Mouse (Mus musculus) large intestine, adult 2 months (tissue): Measurements from ENCODE around the gene Eya3. TPM values are rescaled to one million over a fixed set of nuclear protein-coding genes. Genes with fewer than 3 reads are reported as not detected.

Experiments
- polyA plus RNA-seq: library from polyadenylated mRNA; depleted of rRNA; stranded (reverse); fragments of >200 nt; gene quantifications from 2 replicates; pipeline ENCODE4 v1.2.3, GENCODE M21; 2012; rRNA removed

The Eya3 gene
- polyA plus RNA-seq, 1 experiment, result 15.5 TPM

Other genes with a start within 250 kb of the Eya3 start
- 11.5 and 13.7 TPM in 2 replicates for gene Phactr4, start 216.5 kb upstream of the Eya3 start, polyA plus RNA-seq
- 3.5 and 3.8 TPM in 2 replicates for gene Med18, start 175.1 kb upstream of the Eya3 start, polyA plus RNA-seq
- gene Sesn2, start 128.5 kb upstream of the Eya3 start, polyA plus RNA-seq, result 6.5 and 6.8 TPM in 2 replicates
- 183 and 254 TPM in 2 replicates for gene Atpif1, start 105.3 kb upstream of the Eya3 start, polyA plus RNA-seq
- 24.4 and 25.3 TPM in 2 replicates for gene Dnajc8, start 103.4 kb upstream of the Eya3 start, polyA plus RNA-seq
- gene Ptafr, start 74.9 kb upstream of the Eya3 start, polyA plus RNA-seq, result 2.1 and 4.1 TPM in 2 replicates
- gene Xkr8, start 93.6 kb downstream of the Eya3 start, polyA plus RNA-seq, result 2.0 and 6.3 TPM in 2 replicates
- gene Smpdl3b, start 118.3 kb downstream of the Eya3 start, polyA plus RNA-seq, result 29.3 and 94.3 TPM in 2 replicates
- 25.4 and 26.2 TPM in 2 replicates for gene Rpa2, start 129.3 kb downstream of the Eya3 start, polyA plus RNA-seq
- gene Themis2, start 157.4 kb downstream of the Eya3 start, polyA plus RNA-seq, result 5.6 and 8.7 TPM in 2 replicates
- gene Ppp1r8, start 204.2 kb downstream of the Eya3 start, polyA plus RNA-seq, result 30.8 and 36.2 TPM in 2 replicates
- gene Stx12, start 245.5 kb downstream of the Eya3 start, polyA plus RNA-seq, result 20.1 and 33.5 TPM in 2 replicates